Mouse (Mus musculus) erythroblast, embryonic 14.5 days (primary cell): ENCODE data around the gene Usb1.

Source experiments
- GATA1 ChIP-seq: IDR thresholded peaks from 2 replicates; pipeline ENCODE4 v1.6.1; 2012; ENCODE audit warnings: low read length, inconsistent platforms, mixed read lengths
- TAL1 ChIP-seq: IDR thresholded peaks from 3 replicates; pipeline ENCODE4 v1.6.1; 2012; ENCODE audit warnings: low read length, inconsistent platforms, mixed read lengths

DNA sequence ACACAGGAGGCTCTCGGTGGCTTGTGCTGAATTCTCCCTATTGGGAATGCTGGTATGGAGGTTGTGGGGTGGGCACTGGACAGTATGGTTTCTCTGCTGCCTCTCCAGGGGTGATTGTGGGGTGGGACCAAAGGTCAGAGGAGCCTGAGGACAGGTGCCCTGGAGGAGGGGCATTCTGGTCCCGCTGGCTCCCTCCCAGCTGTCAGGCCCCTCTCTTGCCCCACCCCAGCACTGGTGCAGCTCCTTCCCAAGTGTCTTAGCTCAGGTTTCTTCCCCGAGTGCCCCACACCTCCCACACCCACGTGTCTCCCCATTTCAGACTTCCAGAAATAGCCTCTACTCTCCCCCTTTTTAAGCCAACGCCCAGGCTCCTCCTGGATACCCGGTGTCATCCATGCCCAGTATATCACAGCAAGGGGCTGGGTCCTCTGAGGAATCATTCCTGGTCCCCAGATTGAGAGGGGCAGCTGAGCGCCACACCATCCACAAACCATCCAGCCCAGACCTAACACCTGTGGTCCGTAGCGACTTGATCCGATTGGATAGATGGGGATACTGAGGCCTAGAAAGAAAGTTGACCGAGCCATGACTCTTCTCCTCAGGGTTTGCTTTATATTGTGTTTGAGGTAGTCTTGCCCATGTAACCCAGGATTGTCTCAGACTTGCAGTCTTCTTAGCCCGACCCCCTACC, 44.4 kb downstream of the Usb1 start:
- TF ChIP-seq GATA1 = no peak
- TF ChIP-seq TAL1 = no peak
